Mouse (Mus musculus) cerebellum, postnatal 10 days (tissue): ENCODE results near the gene Zfp420.
"Not testable (repeated sequence)": the region's sequence is repeated elsewhere in the genome, so short reads cannot be mapped to it uniquely, and the experiment has no call there.

Experiments
- DNase-seq, 2 experiments: peaks; one replicate each; pipeline ENCODE4 v3.0.0; 2021; ENCODE audit warnings: mixed read lengths in 2 of 2

The Zfp420 gene

GRCm38 (mm10) chr7:29859532-29860517 is at the start of gene Zfp420:
Gene Zfp420 (plus strand): TSS chr7:29859979.
- DNase-seq = peak; percentile 96 to 97

- no peak for DNase-seq
Observed at GRCm38 (mm10) chr7:29812244-29812643, 47.5 kb upstream of the Zfp420 start.

DNA sequence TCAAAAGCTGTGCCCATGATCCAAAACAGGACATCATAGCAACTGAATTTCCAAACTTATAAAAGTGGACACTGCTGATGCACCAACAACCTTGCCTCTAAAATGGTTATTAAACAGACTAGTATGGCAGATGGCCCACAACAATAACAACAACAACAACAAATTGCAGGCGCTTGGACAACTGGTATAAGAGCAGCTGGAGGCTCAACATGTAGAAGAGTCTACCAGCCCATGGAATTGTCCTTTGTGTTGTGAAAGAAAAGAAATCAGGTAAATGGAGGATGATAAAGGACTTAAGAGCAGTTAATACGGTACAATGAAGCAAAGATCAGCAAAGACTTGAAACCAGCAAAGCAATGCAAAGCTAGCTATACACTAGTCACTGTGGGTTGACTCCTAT is 45.4 kb upstream of the Zfp420 start:
- DNase-seq = no peak

DNA sequence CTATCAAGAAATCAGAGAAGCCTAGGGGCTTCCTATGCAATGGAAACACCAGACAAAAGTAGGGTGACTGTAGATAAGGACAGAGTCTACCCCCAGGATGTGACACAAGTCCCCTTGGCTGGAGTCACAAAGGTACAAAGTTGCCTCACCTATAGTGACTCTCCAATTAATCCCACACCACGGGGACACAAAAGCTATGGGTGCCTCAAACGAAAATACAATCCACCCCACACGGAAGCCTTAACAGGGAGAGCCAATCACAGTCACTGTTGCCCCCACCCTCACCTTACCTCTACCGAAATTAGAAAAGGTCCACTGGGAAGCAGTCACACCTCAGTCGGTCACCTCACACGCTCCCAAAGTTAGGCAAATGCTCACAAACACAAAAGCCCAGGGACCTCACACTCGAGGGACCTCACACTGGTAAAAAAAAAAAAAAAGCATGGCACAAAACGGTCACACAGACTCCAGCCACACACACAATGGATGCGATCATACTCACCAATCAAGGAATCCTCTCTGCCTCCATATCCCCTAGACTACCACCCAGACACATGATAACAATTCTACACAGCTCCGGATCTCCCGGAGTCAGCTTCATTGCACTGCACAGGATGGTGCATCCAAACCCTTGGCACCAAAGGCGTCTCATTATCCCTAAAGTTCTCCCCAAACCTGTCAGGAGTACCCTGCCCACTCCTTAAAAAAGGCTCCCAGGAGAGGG is 44.6 kb upstream of the Zfp420 start:
- peak in 1 of 2 experiments; percentile 28 for DNase-seq

DNA sequence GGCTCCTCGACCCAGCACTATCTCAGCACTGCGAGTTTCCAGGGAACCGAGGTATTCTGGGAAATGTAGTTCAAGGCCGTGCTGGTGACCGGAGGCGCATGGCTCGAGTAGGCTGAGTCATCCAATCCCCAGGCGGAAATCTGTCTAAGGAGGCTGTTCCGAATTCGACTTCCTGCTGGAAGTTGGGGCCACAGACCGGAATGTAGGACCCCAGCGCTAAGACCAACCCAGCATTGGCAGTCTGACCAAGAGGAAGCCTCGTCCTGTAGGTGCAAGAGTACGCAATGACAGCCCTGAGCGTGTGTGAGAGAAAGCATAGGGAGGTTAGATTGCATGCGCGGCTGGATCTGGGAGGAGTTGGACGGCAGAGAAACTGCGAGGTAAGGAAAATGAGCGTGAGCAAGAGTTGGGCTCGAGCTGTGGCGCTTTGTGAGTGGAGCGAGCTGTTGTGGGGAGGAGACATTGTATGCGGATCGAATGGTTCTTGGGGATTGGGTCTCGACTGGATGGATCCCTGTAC is 43.8 kb upstream of the Zfp420 start, which contains the start of gene Zfp790:
Gene Zfp790, plus strand, starts transcription at position 205 of the 520 bp plus-strand sequence.
- DNase-seq = peak; percentile 90 to 92

- DNase-seq = peak; percentile 86
Observed at GRCm38 (mm10) chr7:29818619-29819254, 41.0 kb upstream of the Zfp420 start.

GRCm38 (mm10) chr7:29828001-29828400 is 31.8 kb upstream of the Zfp420 start:
- DNase-seq = peak in 1 of 2 experiments; percentile 15

DNA sequence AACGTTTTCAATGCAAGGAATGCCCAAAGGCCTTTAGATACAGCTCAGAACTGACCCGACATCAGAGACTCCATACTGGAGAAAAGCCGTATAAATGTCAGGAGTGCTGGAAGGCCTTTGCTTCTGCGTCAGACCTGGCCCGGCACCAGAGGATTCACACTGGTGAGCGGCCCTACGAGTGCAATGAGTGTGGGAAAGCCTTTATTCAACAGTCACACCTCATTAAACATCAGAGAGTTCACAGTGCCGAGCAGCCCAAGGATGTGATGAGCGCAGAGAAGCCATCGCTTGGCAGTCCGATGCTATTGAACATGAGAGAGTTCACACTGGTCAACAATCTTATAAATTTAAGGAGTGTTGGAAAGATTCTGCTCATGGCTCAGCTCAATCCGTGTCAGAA is 30.0 kb upstream of the Zfp420 start:
- DNase-seq = no peak

DNA sequence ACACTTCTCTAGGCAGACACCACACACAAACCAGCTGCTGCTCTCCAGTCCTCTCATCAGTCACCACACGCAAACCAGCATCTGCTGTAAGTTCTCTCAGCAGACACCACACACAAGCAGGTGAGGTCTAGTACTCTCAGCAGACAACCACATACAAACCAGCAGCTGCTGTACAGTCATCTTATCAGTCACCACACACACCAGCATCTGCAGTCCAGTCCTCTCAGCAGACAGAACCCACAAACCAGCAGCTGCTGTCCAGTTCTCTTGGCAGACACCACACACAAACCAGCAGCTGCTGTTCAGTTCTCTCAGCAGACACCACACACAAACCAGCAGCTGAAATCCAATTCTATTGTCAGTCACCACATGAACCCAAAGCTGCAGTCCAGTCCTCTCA is 23.0 kb upstream of the Zfp420 start:
- no peak for DNase-seq

DNA sequence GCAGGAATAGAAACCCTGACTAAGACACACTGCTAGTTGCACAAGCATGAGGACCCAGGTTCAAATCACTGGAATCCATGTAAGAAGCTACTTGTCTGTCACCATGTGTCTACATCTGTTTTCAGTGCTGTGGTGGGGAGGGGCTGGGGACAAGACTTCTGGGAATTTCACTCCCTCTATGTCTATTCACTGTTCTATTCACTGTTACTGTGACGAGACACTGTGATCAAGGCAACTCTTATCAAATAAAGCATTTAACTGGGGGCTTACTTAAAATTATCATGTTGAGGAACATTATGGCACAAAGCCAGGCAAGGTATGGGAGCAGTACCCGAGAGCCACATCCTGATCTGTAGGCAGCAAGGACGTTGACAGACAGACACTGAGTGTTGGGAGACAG is 20.5 kb upstream of the Zfp420 start:
- no peak for DNase-seq

- no peak for DNase-seq
Observed at GRCm38 (mm10) chr7:29842105-29842504, 17.7 kb upstream of the Zfp420 start.

GRCm38 (mm10) chr7:29844616-29845015 is 15.2 kb upstream of the Zfp420 start:
- no peak for DNase-seq

DNA sequence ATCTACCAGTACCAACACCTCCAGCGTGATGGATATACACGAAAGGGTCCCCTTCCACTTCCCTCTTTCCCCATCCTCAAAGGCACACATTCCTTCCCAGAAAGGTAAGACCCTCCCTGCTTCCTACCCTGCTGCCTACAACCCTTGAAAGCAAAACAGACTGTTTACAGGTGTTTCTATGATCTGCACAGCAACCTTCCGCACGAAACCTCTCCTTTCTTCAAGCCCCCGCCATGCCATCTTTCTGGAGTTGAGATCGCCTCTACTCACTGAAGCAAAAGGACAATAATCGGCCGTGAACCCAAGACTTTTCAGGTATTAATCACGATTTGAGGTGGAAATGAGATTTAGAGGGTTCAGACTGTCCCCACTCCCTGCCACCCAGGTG is 7.0 kb upstream of the Zfp420 start:
- no peak for DNase-seq

DNA sequence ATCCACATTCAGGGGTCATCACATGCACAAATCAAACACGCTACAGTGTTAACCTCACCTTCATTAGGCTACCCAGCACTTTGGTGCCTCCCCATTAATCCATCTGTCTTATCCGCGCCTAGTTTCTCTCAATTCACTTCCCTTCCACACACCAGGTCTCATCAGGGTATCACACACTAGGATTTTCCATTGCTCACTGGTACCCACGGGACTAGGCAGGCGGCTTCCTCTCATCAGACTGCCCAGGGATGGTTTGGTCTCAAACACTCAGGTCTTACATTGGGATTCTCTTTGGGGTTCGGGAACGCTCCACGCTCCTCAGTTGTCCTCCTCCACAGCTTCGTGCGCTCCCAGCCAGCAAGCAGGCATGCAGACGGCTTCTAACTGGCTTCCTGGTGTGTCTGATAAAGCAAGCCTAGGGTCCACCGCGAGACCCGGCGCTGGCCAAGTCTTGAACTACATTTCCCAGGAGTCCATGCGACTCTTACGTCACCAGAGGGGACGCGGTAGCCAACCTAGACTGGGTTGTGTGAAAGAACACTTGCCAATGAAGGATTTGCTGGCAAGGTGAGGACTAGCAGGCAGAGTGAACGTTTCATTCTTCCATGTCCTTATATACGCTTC is 6.4 kb upstream of the Zfp420 start, which contains the start of gene Zfp940:
Gene Zfp940, minus strand, starts transcription at position 451 of the 624 bp plus-strand sequence.
- peak; percentile 94 to 96 for DNase-seq

GRCm38 (mm10) chr7:29861660-29862059 is 1.9 kb downstream of the Zfp420 start:
- DNase-seq = no peak

- DNase-seq = no peak
Observed at GRCm38 (mm10) chr7:29874256-29874655, 14.5 kb downstream of the Zfp420 start.

DNA sequence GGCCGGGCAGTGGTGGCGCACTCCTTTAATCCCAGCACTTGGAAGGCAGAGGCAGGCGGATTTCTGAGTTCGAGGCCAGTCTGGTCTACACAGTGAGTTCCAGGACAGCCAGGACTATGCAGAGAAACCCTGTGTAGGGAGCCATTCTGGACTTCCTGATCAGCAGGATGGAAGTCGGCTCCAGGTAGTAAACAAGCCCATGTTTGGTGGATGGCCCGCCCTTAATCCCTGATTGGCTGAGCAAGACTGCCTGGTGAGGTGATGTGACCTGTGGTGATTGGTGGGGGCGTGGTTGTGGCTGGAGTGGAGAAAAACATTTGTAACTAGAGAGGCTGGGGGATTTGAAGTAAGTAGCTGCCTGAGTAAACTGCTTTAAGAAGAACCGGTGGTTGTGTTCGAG is 17.8 kb downstream of the Zfp420 start:
- DNase-seq = not testable (repeated sequence)

DNA sequence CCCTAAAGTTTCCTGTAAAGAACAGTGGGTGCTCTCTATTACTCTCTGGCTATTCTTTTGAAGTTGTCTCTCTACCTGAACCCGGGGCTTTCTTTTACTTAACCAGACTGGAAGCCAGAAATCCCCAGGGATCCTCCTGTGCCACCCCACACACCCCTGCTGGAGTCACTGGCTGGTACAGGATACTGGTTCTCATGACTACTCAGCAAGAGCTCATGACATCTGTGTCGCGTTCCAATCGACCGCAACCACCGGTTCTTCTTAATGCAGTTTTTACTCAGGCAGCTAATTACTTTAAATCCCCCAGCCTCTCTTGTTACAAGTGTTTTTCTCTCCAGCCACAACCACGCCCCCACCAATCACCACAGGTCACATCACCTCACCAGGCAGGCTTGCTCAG is 20.3 kb downstream of the Zfp420 start:
- no peak for DNase-seq

GRCm38 (mm10) chr7:29880916-29881315 is 21.1 kb downstream of the Zfp420 start:
- DNase-seq = no peak

GRCm38 (mm10) chr7:29890501-29890900 is 30.7 kb downstream of the Zfp420 start:
- no peak for DNase-seq

DNA sequence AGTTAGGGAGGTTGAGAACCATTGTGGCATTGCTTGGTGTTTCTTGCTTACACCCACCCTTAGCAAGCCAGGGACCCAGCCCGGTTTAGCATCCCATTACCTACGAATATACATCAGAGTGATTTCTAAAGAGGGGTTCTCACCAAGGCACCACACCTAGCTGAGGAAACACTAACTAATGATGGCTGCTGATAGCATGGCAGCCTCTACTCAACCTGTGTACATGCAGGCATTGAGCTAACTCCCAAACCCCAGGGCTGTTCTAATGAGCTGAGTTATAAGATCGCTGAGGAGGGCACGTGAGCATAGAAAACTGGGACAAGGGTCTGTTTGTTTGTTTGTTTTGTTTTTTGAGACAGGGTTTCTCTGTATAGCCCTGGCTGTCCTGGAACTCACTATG is 33.0 kb downstream of the Zfp420 start:
- no peak for DNase-seq

- DNase-seq = no peak
Observed at GRCm38 (mm10) chr7:29898351-29898750, 38.6 kb downstream of the Zfp420 start.
